Mouse (Mus musculus): Measurements from ENCODE around the gene Zfp423.

GRCm38 (mm10) chr8:87674157-87674556, 285.2 kb downstream of the Zfp423 start:
- TF ChIP-seq POLR2A (IDR thresholded peaks at IDR 0.05; ENCODE audit: control insufficient read depth, extremely low read depth, insufficient read depth, low read length, poor library complexity) (no peak), CTCF (IDR thresholded peaks at IDR 0.05; ENCODE audit: borderline replicate concordance, control insufficient read depth, extremely low read depth, insufficient read depth, low read length, poor library complexity) (no peak)
